Comparison of ENCODE assay signal across 20 mouse cellular contexts in genomic region chr11:88168611-88169010, GRCm38 (mm10). TPM values are rescaled to one million over a fixed set of nuclear protein-coding genes. Genes with fewer than 3 reads are reported as not detected.
DNase-seq lines count a peak whose midpoint lies in the region; ATAC-seq and TF ChIP-seq lines count a peak whose summit lies in the region.
"Had no signal": no experiment of that assay in that cellular context is flagged by ENCODE, and none has a peak within 500 bp of the region (broad histone marks: within the 10 kb centered on the region; RNA-seq: fewer than 3 reads in every experiment).

No protein-coding gene starts in this region.

- H3K4me1 ChIP-seq in heart, embryonic 13.5 days: peaks cover 63% of the 10 kb centered on the region
- peaks cover 66% of the 10 kb centered on the region for H3K4me1 ChIP-seq in heart, embryonic 12.5 days (replicated peaks)
- H3K4me1 ChIP-seq in midbrain, embryonic 14.5 days (ENCODE audit: control insufficient read depth, insufficient read depth, low read length): 0 out of 2 replicates have a peak, but pooled peaks cover 5% of the 10 kb centered on the region
- peaks cover 9% of the 10 kb centered on the region; the same call in 1 of the 2 replicates for H3K4me1 ChIP-seq in midbrain, postnatal 0 days (ENCODE audit: insufficient read depth, low read length)
- no peaks in the 10 kb centered on the region for H3K4me1 ChIP-seq in forebrain, postnatal 0 days (ENCODE audit: insufficient read depth)
- peaks cover 8% of the 10 kb centered on the region for H3K4me1 ChIP-seq in liver, postnatal 0 days (ENCODE audit: insufficient read depth)

- H3K9ac ChIP-seq in heart, embryonic 13.5 days: 0 out of 2 replicates have a peak overlapping the region, but pooled peaks have one; percentile 25
- no peak overlapping the region for H3K9ac ChIP-seq in heart, embryonic 12.5 days
- H3K9ac ChIP-seq in midbrain, embryonic 14.5 days (replicated peaks; ENCODE audit: low read length): no peak overlapping the region
- H3K9ac ChIP-seq in midbrain, postnatal 0 days (replicated peaks; ENCODE audit: low read length, poor library complexity, severe bottlenecking): no peak overlapping the region
- H3K9ac ChIP-seq in forebrain, postnatal 0 days: no peak overlapping the region
- H3K9ac ChIP-seq in liver, postnatal 0 days (replicated peaks): no peak overlapping the region
- H3K9ac ChIP-seq: limb, embryonic 15.5 days; liver, embryonic 15.5 days; stomach, embryonic 15.5 days had no signal

- H3K27ac ChIP-seq in heart, embryonic 13.5 days (replicated peaks): no peak overlapping the region
- no peak overlapping the region for H3K27ac ChIP-seq in heart, embryonic 12.5 days (ENCODE audit: poor library complexity, severe bottlenecking)
- H3K27ac ChIP-seq in midbrain, embryonic 14.5 days (replicated peaks; ENCODE audit: low read depth, low read length): 0 out of 2 replicates have a peak overlapping the region, but pooled peaks have one; percentile 8
- no peak overlapping the region for H3K27ac ChIP-seq in midbrain, postnatal 0 days (ENCODE audit: low read depth, low read length)
- H3K27ac ChIP-seq in forebrain, postnatal 0 days (ENCODE audit: low read depth, low read length): no peak overlapping the region
- no peak overlapping the region for H3K27ac ChIP-seq in liver, postnatal 0 days (ENCODE audit: low read depth)
- H3K27ac ChIP-seq: layer of hippocampus, adult 2 months; limb, embryonic 15.5 days; liver, embryonic 15.5 days; stomach, embryonic 15.5 days had no signal

- no peak for ATAC-seq in heart, embryonic 13.5 days (ENCODE audit: extremely low read depth, insufficient number of reproducible peaks, low FRiP score, low TSS enrichment)
- ATAC-seq in heart, embryonic 12.5 days (ENCODE audit: insufficient number of reproducible peaks, low FRiP score): no peak
- ATAC-seq in midbrain, embryonic 14.5 days (ENCODE audit: low FRiP score, low TSS enrichment): no peak
- no peak for ATAC-seq in midbrain, postnatal 0 days (ENCODE audit: low FRiP score)
- peak; percentile 63; the same call in 1 of the 2 replicates for ATAC-seq in forebrain, postnatal 0 days
- no peak for ATAC-seq in liver, postnatal 0 days
- ATAC-seq: activated CD4-positive, CD25-positive, alpha-beta regulatory T cell, adult 4 months; inflammation-experienced regulatory T-cells, adult 6 months; lung, postnatal 0 days had no signal

- H3K36me3 ChIP-seq in heart, embryonic 13.5 days: 0 out of 2 replicates have a peak, but pooled peaks cover 3% of the 10 kb centered on the region
- H3K36me3 ChIP-seq in heart, embryonic 12.5 days: no peaks in the 10 kb centered on the region
- 0 out of 2 replicates have a peak, but pooled peaks cover 6% of the 10 kb centered on the region for H3K36me3 ChIP-seq in midbrain, embryonic 14.5 days (ENCODE audit: control insufficient read depth, insufficient read depth, low read length)
- 0 out of 2 replicates have a peak, but pooled peaks cover 3% of the 10 kb centered on the region for H3K36me3 ChIP-seq in midbrain, postnatal 0 days (ENCODE audit: insufficient read depth, low read length)
- peaks cover 3% of the 10 kb centered on the region; the same call in 1 of the 2 replicates for H3K36me3 ChIP-seq in forebrain, postnatal 0 days (ENCODE audit: insufficient read depth)
- H3K36me3 ChIP-seq in liver, postnatal 0 days (replicated peaks; ENCODE audit: insufficient read depth, low read length): no peaks in the 10 kb centered on the region
- H3K36me3 ChIP-seq: liver, embryonic 15.5 days; stomach, embryonic 15.5 days had no signal

- H3K9me3 ChIP-seq in heart, embryonic 13.5 days: no peaks in the 10 kb centered on the region
- no peaks in the 10 kb centered on the region for H3K9me3 ChIP-seq in heart, embryonic 12.5 days (replicated peaks)
- no peaks in the 10 kb centered on the region for H3K9me3 ChIP-seq in midbrain, embryonic 14.5 days (ENCODE audit: control insufficient read depth, low read length)
- no peaks in the 10 kb centered on the region for H3K9me3 ChIP-seq in midbrain, postnatal 0 days (ENCODE audit: low read length)
- H3K9me3 ChIP-seq in forebrain, postnatal 0 days (ENCODE audit: low read length): no peaks in the 10 kb centered on the region
- no peaks in the 10 kb centered on the region for H3K9me3 ChIP-seq in liver, postnatal 0 days (ENCODE audit: low read length)
- H3K9me3 ChIP-seq: limb, embryonic 15.5 days; liver, embryonic 15.5 days; stomach, embryonic 15.5 days had no signal

- no peak overlapping the region for H3K4me2 ChIP-seq in heart, embryonic 13.5 days
- no peak overlapping the region for H3K4me2 ChIP-seq in heart, embryonic 12.5 days
- H3K4me2 ChIP-seq in midbrain, embryonic 14.5 days (ENCODE audit: low read length): no peak overlapping the region
- no peak overlapping the region for H3K4me2 ChIP-seq in midbrain, postnatal 0 days (ENCODE audit: low read depth, low read length, poor library complexity, severe bottlenecking)
- H3K4me2 ChIP-seq in forebrain, postnatal 0 days (ENCODE audit: low read depth): no peak overlapping the region
- H3K4me2 ChIP-seq in liver, postnatal 0 days (ENCODE audit: low read depth, low read length): no peak overlapping the region
- H3K4me2 ChIP-seq: limb, embryonic 15.5 days; liver, embryonic 15.5 days; stomach, embryonic 15.5 days had no signal

- 42% methylated on average over 3 of the region's 3 CpGs for WGBS in heart, embryonic 13.5 days
- 41% methylated on average over 3 of the region's 3 CpGs for WGBS in heart, embryonic 12.5 days
- WGBS in midbrain, embryonic 14.5 days: 24% methylated on average over 3 of the region's 3 CpGs
- 29% methylated on average over 3 of the region's 3 CpGs for WGBS in midbrain, postnatal 0 days
- 13% methylated on average over 3 of the region's 3 CpGs for WGBS in forebrain, postnatal 0 days
- WGBS in liver, postnatal 0 days (ENCODE audit: insufficient replicate concordance): 64% methylated on average over 3 of the region's 3 CpGs

- no peak for TF ChIP-seq CTCF in midbrain, postnatal 0 days (IDR thresholded peaks at IDR 0.05)
- TF ChIP-seq CTCF in brain, embryonic 14.5 days (IDR thresholded peaks at IDR 0.05; ENCODE audit: borderline replicate concordance, extremely low read depth, insufficient read depth, insufficient read length): no peak
- no peak for TF ChIP-seq CTCF in forebrain, postnatal 0 days (IDR thresholded peaks at IDR 0.05; ENCODE audit: low read depth)
- no peak for TF ChIP-seq CTCF in liver, postnatal 0 days (IDR thresholded peaks at IDR 0.05; ENCODE audit: low read depth)

- H3K27me3 ChIP-seq in heart, embryonic 13.5 days (replicated peaks): peaks cover 21% of the 10 kb centered on the region
- peaks cover 18% of the 10 kb centered on the region for H3K27me3 ChIP-seq in heart, embryonic 12.5 days (replicated peaks)
- no peaks in the 10 kb centered on the region for H3K27me3 ChIP-seq in midbrain, embryonic 14.5 days (ENCODE audit: control insufficient read depth, insufficient read depth, low read length)
- H3K27me3 ChIP-seq in midbrain, postnatal 0 days (ENCODE audit: insufficient read depth, low read length): no peaks in the 10 kb centered on the region
- no peaks in the 10 kb centered on the region for H3K27me3 ChIP-seq in forebrain, postnatal 0 days (ENCODE audit: insufficient read depth, low read length)
- peaks cover 3% of the 10 kb centered on the region; the same call in 1 of the 2 replicates for H3K27me3 ChIP-seq in liver, postnatal 0 days (ENCODE audit: insufficient read depth, low read length)
- H3K27me3 ChIP-seq: stomach, embryonic 15.5 days had no signal

- no peak for TF ChIP-seq EP300 in liver, postnatal 0 days (IDR thresholded peaks at IDR 0.05; ENCODE audit: low read depth)

- no peak for TF ChIP-seq POLR2A in brain, embryonic 14.5 days (IDR thresholded peaks at IDR 0.05; ENCODE audit: borderline replicate concordance, extremely low read depth, insufficient read depth, insufficient read length, poor library complexity, severe bottlenecking)

- H3K4me3 ChIP-seq in heart, embryonic 13.5 days: no peak overlapping the region
- H3K4me3 ChIP-seq in heart, embryonic 12.5 days: no peak overlapping the region
- H3K4me3 ChIP-seq in midbrain, embryonic 14.5 days (replicated peaks; ENCODE audit: low read depth, low read length): no peak overlapping the region
- H3K4me3 ChIP-seq in midbrain, postnatal 0 days (ENCODE audit: low read depth, low read length): no peak overlapping the region
- no peak overlapping the region for H3K4me3 ChIP-seq in forebrain, postnatal 0 days (ENCODE audit: low read depth, low read length)
- H3K4me3 ChIP-seq in liver, postnatal 0 days (ENCODE audit: low read depth, low read length): no peak overlapping the region
- H3K4me3 ChIP-seq: layer of hippocampus, adult 2 months; limb, embryonic 15.5 days; liver, embryonic 15.5 days; stomach, embryonic 15.5 days had no signal

- no peak for DNase-seq in midbrain, embryonic 14.5 days
- no peak for DNase-seq in midbrain, postnatal 0 days (ENCODE audit: low spot score)
- DNase-seq in brain, embryonic 14.5 days (ENCODE audit: low read depth): peak; percentile 80
- no peak for DNase-seq in forebrain, postnatal 0 days
- DNase-seq in kidney, adult 8-10 months: no peak
- no peak for DNase-seq in liver, postnatal 0 days
- DNase-seq: cerebellum, adult 11 months; cerebellum, postnatal 10 days; kidney, adult 2 months; kidney, postnatal 14 days; thymus, adult 18-20 months had no signal

RNA-seq across cellular contexts. Expression of gene Mrps23, which starts 35.6 kb away (rescaled TPM):
- polyA plus RNA-seq in heart, embryonic 13.5 days (2015; fragmentation: Nextera tagmentation; extraction: Ambion mirVana): 76.0 and 82.1 TPM in 2 replicates
- polyA plus RNA-seq in heart, embryonic 12.5 days (2016; fragmentation: Nextera tagmentation; extraction: Ambion mirVana): 79.2 and 81.4 TPM in 2 replicates
- polyA plus RNA-seq in midbrain, embryonic 14.5 days (2014; fragmentation: Nextera tagmentation; extraction: Ambion mirVana): 67.9 and 70.0 TPM in 2 replicates
- total RNA-seq in midbrain, postnatal 0 days (2014; rRNA removed): 29.4 and 35.5 TPM in 2 replicates
- polyA plus RNA-seq in midbrain, postnatal 0 days (2015; fragmentation: Nextera tagmentation; extraction: Ambion mirVana): 63.0 and 63.2 TPM in 2 replicates
- polyA plus RNA-seq in brain, embryonic 14.5 days (2012; rRNA removed): 74.9 and 79.0 TPM in 2 replicates
- total RNA-seq in forebrain, postnatal 0 days (2014; rRNA removed): 39.0 and 57.5 TPM in 2 replicates
- 70.7 and 71.5 TPM in 2 replicates for polyA plus RNA-seq in forebrain, postnatal 0 days (2015; fragmentation: Nextera tagmentation; extraction: Ambion mirVana)
- 28.7 and 29.3 TPM in 2 replicates for polyA plus RNA-seq in liver, postnatal 0 days (2015; fragmentation: Nextera tagmentation; extraction: Ambion mirVana)
